In the genomic region with DNA sequence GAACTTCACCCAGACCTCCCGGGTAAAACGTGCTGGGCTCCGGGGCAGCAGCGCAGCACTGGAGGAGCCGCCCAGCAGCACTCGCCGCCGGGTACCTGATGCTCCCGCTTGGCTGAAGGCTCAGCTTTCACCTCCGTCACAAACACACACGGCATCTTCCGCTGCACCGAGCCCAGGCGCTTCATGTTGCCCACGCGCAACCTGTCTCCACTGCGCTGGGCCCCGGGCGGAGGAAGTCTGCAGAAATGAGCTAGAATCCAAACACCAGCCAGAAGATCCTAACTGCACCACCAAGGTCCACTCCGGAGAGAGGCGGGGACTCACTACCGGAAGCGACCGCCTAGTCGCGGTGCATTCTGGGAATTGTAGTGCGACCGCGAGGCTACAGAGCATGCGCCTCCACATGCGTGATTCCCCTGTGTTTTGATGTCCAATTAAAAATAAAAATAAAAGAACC, we compare ENCODE assay signal across 8 mouse cellular contexts. TPM values are rescaled to one million over a fixed set of nuclear protein-coding genes. Genes with fewer than 3 reads are reported as not detected.
DNase-seq lines count a peak whose midpoint lies in the region; ATAC-seq and TF ChIP-seq lines count a peak whose summit lies in the region.

No protein-coding gene starts in this region.

- peak; percentile 51; the same call in 1 of the 2 replicates for TF ChIP-seq POLR2A in bone marrow, adult 2 months (IDR thresholded peaks at IDR 0.05; ENCODE audit: borderline replicate concordance, control insufficient read depth, low read depth, low read length)

- H3K4me1 ChIP-seq in bone marrow, adult 2 months (ENCODE audit: control insufficient read depth, insufficient read depth, low read length) = no peaks in the 10 kb centered on the region
- H3K4me1 ChIP-seq in embryonic facial prominence, embryonic 14.5 days (ENCODE audit: control insufficient read depth, insufficient read depth, low read length) = peaks cover 6% of the 10 kb centered on the region; the same call in 1 of the 2 replicates
- peaks cover 7% of the 10 kb centered on the region for H3K4me1 ChIP-seq in limb, embryonic 12.5 days (replicated peaks)
- H3K4me1 ChIP-seq in midbrain, embryonic 14.5 days (ENCODE audit: control insufficient read depth, insufficient read depth, low read length) = peaks cover 11% of the 10 kb centered on the region; the same call in 1 of the 2 replicates

- peak overlapping the region; percentile 69 for H3K9ac ChIP-seq in embryonic facial prominence, embryonic 14.5 days (ENCODE audit: low read depth, low read length)
- H3K9ac ChIP-seq in limb, embryonic 12.5 days (replicated peaks) = peak overlapping the region; percentile 79
- peak overlapping the region; percentile 77 for H3K9ac ChIP-seq in midbrain, embryonic 14.5 days (replicated peaks; ENCODE audit: low read length)

- peak overlapping the region; percentile 57; the same call in 1 of the 2 replicates for H3K27ac ChIP-seq in bone marrow, adult 2 months (ENCODE audit: control insufficient read depth, insufficient read depth, low read depth, low read length, poor library complexity)
- peak overlapping the region; percentile 39 for H3K27ac ChIP-seq in embryonic facial prominence, embryonic 14.5 days (replicated peaks; ENCODE audit: low read depth, low read length)
- peak overlapping the region; percentile 82 for H3K27ac ChIP-seq in limb, embryonic 12.5 days
- peak overlapping the region; percentile 82 for H3K27ac ChIP-seq in midbrain, embryonic 14.5 days (replicated peaks; ENCODE audit: low read depth, low read length)

- DNase-seq in 416B (ENCODE audit: low read depth) = peak; percentile 89
- DNase-seq in embryonic facial prominence, embryonic 14.5 days (ENCODE audit: low spot score) = peak; percentile 96
- DNase-seq in heart, adult 8-10 months (ENCODE audit: low spot score) = peak; percentile 86
- peak; percentile 80 to 90 for DNase-seq in kidney, adult 8-10 months
- peak; percentile 97 for DNase-seq in midbrain, embryonic 14.5 days
- DNase-seq in spleen, adult 12 weeks (ENCODE audit: low spot score) = peak; percentile 81

- TF ChIP-seq CTCF in bone marrow, adult 2 months (IDR thresholded peaks at IDR 0.05; ENCODE audit: control insufficient read depth, insufficient read depth, low read length) = no peak

- peak; percentile 99 for ATAC-seq in embryonic facial prominence, embryonic 14.5 days (ENCODE audit: low read depth)
- peak; percentile 99 for ATAC-seq in limb, embryonic 12.5 days (ENCODE audit: insufficient number of reproducible peaks, insufficient read depth, low FRiP score, low TSS enrichment, low read depth)
- peak; percentile 98 for ATAC-seq in midbrain, embryonic 14.5 days (ENCODE audit: low FRiP score, low TSS enrichment)

- H3K36me3 ChIP-seq in embryonic facial prominence, embryonic 14.5 days (ENCODE audit: control insufficient read depth, insufficient read depth, low read length) = no peaks in the 10 kb centered on the region
- peaks cover 6% of the 10 kb centered on the region; the same call in 1 of the 2 replicates for H3K36me3 ChIP-seq in limb, embryonic 12.5 days
- no peaks in the 10 kb centered on the region; the same call in 1 of the 2 replicates for H3K36me3 ChIP-seq in midbrain, embryonic 14.5 days (ENCODE audit: control insufficient read depth, insufficient read depth, low read length)

- no peaks in the 10 kb centered on the region for H3K27me3 ChIP-seq in embryonic facial prominence, embryonic 14.5 days (replicated peaks; ENCODE audit: control insufficient read depth, insufficient read depth, low read length)
- no peaks in the 10 kb centered on the region for H3K27me3 ChIP-seq in limb, embryonic 12.5 days
- no peaks in the 10 kb centered on the region for H3K27me3 ChIP-seq in midbrain, embryonic 14.5 days (ENCODE audit: control insufficient read depth, insufficient read depth, low read length)

- H3K4me3 ChIP-seq in bone marrow, adult 2 months (replicated peaks; ENCODE audit: control insufficient read depth, low read depth, low read length) = peak overlapping the region; percentile 98
- peak overlapping the region; percentile 61 for H3K4me3 ChIP-seq in embryonic facial prominence, embryonic 14.5 days (ENCODE audit: low read depth, low read length)
- peak overlapping the region; percentile 67 for H3K4me3 ChIP-seq in limb, embryonic 12.5 days (replicated peaks)
- H3K4me3 ChIP-seq in midbrain, embryonic 14.5 days (replicated peaks; ENCODE audit: low read depth, low read length) = peak overlapping the region; percentile 77

- peak overlapping the region; percentile 77 for H3K4me2 ChIP-seq in embryonic facial prominence, embryonic 14.5 days (ENCODE audit: low read depth, low read length)
- H3K4me2 ChIP-seq in limb, embryonic 12.5 days = peak overlapping the region; percentile 65
- H3K4me2 ChIP-seq in midbrain, embryonic 14.5 days (ENCODE audit: low read length) = peak overlapping the region; percentile 72

- H3K9me3 ChIP-seq in embryonic facial prominence, embryonic 14.5 days (ENCODE audit: control insufficient read depth, low read length) = no peaks in the 10 kb centered on the region
- H3K9me3 ChIP-seq in limb, embryonic 12.5 days = no peaks in the 10 kb centered on the region
- H3K9me3 ChIP-seq in midbrain, embryonic 14.5 days (ENCODE audit: control insufficient read depth, low read length) = no peaks in the 10 kb centered on the region

- whole genome bisulfite sequencing in bone marrow, adult 2 months = under 1% methylated on average over 31 of the region's 31 CpGs
- under 1% methylated on average over 29 of the region's 31 CpGs for WGBS in embryonic facial prominence, embryonic 14.5 days
- whole genome bisulfite sequencing in limb, embryonic 12.5 days = 0% methylated on average over 31 of the region's 31 CpGs
- under 1% methylated on average over 31 of the region's 31 CpGs for WGBS in midbrain, embryonic 14.5 days

RNA-seq across cellular contexts. Expression of a gene that starts 1.3 kb away (rescaled TPM):
- polyA plus RNA-seq in bone marrow, adult 2 months (2011; ENCODE audit: insufficient read depth, insufficient read length, low replicate concordance, missing spikeins) = 3.5 and 6.5 TPM in 2 replicates
- polyA plus RNA-seq in embryonic facial prominence, embryonic 14.5 days (2014; fragmentation: Nextera tagmentation; extraction: Ambion mirVana) = 10.2 and 10.9 TPM in 2 replicates
- 1 to 10 TPM; 4.0 to 8.3 (median 5.6) TPM for total RNA-seq in heart, adult 8-10 months (2022)
- polyA plus RNA-seq in limb, embryonic 12.5 days (2016; fragmentation: Nextera tagmentation; extraction: Ambion mirVana) = 8.1 and 9.2 TPM in 2 replicates
- 15.6 and 22.1 TPM in 2 replicates for polyA plus RNA-seq in midbrain, embryonic 14.5 days (2014; fragmentation: Nextera tagmentation; extraction: Ambion mirVana)

RNA-seq across cellular contexts. Expression of a gene that starts 1.3 kb away (rescaled TPM):
- polyA plus RNA-seq in bone marrow, adult 2 months (2011; ENCODE audit: insufficient read depth, insufficient read length, low replicate concordance, missing spikeins) = not detected in 2 replicates
- not detected in 2 replicates for polyA plus RNA-seq in embryonic facial prominence, embryonic 14.5 days (2014; fragmentation: Nextera tagmentation; extraction: Ambion mirVana)
- not detected for total RNA-seq in heart, adult 8-10 months (2022)
- not detected in 2 replicates for polyA plus RNA-seq in limb, embryonic 12.5 days (2016; fragmentation: Nextera tagmentation; extraction: Ambion mirVana)
- polyA plus RNA-seq in midbrain, embryonic 14.5 days (2014; fragmentation: Nextera tagmentation; extraction: Ambion mirVana) = 0.27 and 0.34 TPM in 2 replicates

Comparison
In these comparisons a context has a peak if more than half of its experiments do, and no peak if none do; other contexts are left out.
1. Peak in every context shown above with its lines: DNase-seq, ATAC-seq, H3K4me3 ChIP-seq and H3K27ac ChIP-seq.